Mouse (Mus musculus) embryonic facial prominence, embryonic 12.5 days (tissue): ENCODE data around the gene Lin7c. TPM values are rescaled to one million over a fixed set of nuclear protein-coding genes. Genes with fewer than 3 reads are reported as not detected.
"Not testable (repeated sequence)": the region's sequence is repeated elsewhere in the genome, so short reads cannot be mapped to it uniquely, and the experiment has no call there.

Source experiments
- ATAC-seq: fragments of 200-750 bp; cut with Nextera tagmentation; 2 replicates; pipeline ENCODE4 v1.8.0; 2017; ENCODE audit not compliant: insufficient number of reproducible peaks, insufficient read depth, low FRiP score, low TSS enrichment
- H3K27ac ChIP-seq: fragments of 300-500 bp; sonication (generic); 2 replicates; pipeline ENCODE4 v1.5.1; 2016; ENCODE audit warnings: mild to moderate bottlenecking
- H3K27me3 ChIP-seq: fragments of 300-500 bp; sonication (generic); 2 replicates; pipeline ENCODE4 v1.6.1; 2016; ENCODE audit warnings: mild to moderate bottlenecking, moderate library complexity
- H3K36me3 ChIP-seq: fragments of 300-500 bp; sonication (generic); 2 replicates; pipeline ENCODE4 v1.6.1; 2016; ENCODE audit warnings: mild to moderate bottlenecking
- H3K4me1 ChIP-seq: fragments of 300-500 bp; sonication (generic); 2 replicates; pipeline ENCODE4 v1.6.1; 2016
- H3K4me2 ChIP-seq: fragments of 300-500 bp; sonication (generic); replicated peaks from 2 replicates; pipeline ENCODE4 v1.6.1; 2016; ENCODE audit warnings: mild to moderate bottlenecking, moderate library complexity
- H3K4me3 ChIP-seq: fragments of 300-500 bp; sonication (generic); 2 replicates; pipeline ENCODE4 v1.5.1; 2016; ENCODE audit warnings: mild to moderate bottlenecking
- H3K9ac ChIP-seq: fragments of 300-500 bp; sonication (generic); 2 replicates; pipeline ENCODE4 v1.6.1; 2016; ENCODE audit warnings: mild to moderate bottlenecking, moderate library complexity
- H3K9me3 ChIP-seq: fragments of 300-500 bp; sonication (generic); 2 replicates; pipeline ENCODE4 v1.6.1; 2016; ENCODE audit warnings: mild to moderate bottlenecking, moderate library complexity
- WGBS: fragments of 180-500 bp; shearing (Covaris S2); methylation state at CpG from one replicate; pipeline ENCODE4 v1.1.7; 2016; 5-methylcytosine and 5-hydroxymethylcytosine counted together
- polyA plus RNA-seq: library from polyadenylated mRNA; unstranded; fragments of >200 nt; fragmentation: Nextera tagmentation; extraction: Ambion mirVana; gene quantifications from 2 replicates; pipeline ENCODE4 v1.2.1, GENCODE M21; 2016

Lin7c gene
- polyA plus RNA-seq = 68.0 and 70.2 TPM in 2 replicates

DNA sequence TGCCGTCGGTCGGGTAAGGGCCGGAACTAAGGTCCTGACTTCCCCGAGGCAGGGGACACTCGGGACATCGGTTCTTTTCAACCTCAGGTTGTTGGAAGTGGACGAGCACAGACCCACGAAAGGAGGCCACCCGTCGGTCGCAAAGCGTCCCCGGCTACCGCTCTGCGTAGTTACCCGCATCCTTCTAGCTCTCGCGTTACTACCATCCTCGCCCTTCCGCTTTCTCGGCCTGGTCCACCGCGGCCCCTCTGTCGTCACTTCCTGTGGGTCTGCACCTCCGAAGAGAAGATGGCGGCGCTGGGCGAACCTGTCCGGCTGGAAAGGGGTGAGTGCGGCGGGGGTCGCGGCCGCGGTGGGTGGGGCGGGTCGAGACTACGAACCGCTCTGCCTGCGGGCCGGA is at the start of gene Lin7c:
Gene Lin7c (plus strand): TSS at position 257 of the 400 bp plus-strand sequence.
- Histone ChIP-seq H3K27ac (peak within 1 kb of the TSS; percentile 91), H3K9ac (peak within 1 kb of the TSS; percentile 94), H3K4me1 (peaks cover 14% of the 10 kb centered on the region), H3K4me2 (peak within 1 kb of the TSS; percentile 72), H3K36me3 (peaks cover 15% of the 10 kb centered on the region), H3K4me3 (peak within 1 kb of the TSS; percentile 94), H3K9me3 (no peaks in the 10 kb centered on the region), H3K27me3 (no peaks in the 10 kb centered on the region)
- peak; percentile 99 for ATAC-seq
- under 1% methylated on average over 42 of the region's 42 CpGs for WGBS

DNA sequence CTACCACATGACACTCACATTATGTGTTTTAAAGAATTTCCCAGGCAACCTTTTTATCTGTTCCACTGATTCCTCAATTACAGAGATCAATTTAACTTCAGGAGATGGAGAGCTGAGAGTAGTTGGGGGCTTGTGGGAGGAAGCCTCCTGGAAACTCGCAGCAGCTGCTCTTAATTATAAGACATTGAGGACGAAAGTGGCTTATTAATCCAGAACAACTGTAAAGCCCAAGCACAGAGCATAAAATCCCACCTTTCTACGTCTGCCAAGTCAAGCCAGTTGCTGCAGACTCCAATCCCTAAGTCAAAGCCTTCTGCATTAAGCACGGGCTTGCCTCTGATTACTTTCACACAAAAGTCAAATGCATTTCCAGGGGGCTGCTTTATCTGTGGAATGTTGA is 44.3 kb upstream of the Lin7c start:
- H3K4me3 ChIP-seq = no peak overlapping the region
- ATAC-seq = no peak
- H3K27me3 ChIP-seq = no peaks in the 10 kb centered on the region
- no peak overlapping the region for H3K4me2 ChIP-seq
- H3K4me1 ChIP-seq = peaks cover 13% of the 10 kb centered on the region
- no peaks in the 10 kb centered on the region for H3K9me3 ChIP-seq
- no peaks in the 10 kb centered on the region for H3K36me3 ChIP-seq
- no peak overlapping the region for H3K9ac ChIP-seq
- 22% methylated on average over 4 of the region's 4 CpGs for WGBS
- H3K27ac ChIP-seq = no peak overlapping the region

DNA sequence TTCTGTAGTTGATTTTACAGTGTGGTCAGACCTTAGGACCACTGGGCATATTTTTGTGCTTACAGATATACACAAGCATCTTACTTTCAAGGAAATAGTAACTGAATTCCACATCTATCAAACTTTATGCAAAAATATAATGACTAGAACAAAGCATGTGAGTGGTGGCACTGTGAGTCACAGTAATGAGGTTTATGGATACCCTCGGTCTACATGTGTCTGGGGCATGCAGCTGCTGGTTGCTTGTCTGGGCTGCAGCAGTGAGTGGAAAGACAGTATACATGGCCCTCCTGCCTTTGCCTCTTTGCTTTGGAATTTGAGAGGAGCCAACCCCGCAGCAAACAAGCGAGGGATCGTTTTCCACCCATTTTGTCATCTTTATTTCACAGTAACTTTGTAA is 42.3 kb upstream of the Lin7c start:
- 29% methylated on average over 4 of the region's 4 CpGs for WGBS
- Histone ChIP-seq H3K4me2 (no peak overlapping the region), H3K4me3 (no peak overlapping the region), H3K9ac (no peak overlapping the region), H3K27ac (0 out of 2 replicates have a peak overlapping the region, but pooled peaks have one; percentile 41), H3K4me1 (peaks cover 13% of the 10 kb centered on the region), H3K9me3 (no peaks in the 10 kb centered on the region), H3K36me3 (no peaks in the 10 kb centered on the region), H3K27me3 (no peaks in the 10 kb centered on the region)
- no peak for ATAC-seq

DNA sequence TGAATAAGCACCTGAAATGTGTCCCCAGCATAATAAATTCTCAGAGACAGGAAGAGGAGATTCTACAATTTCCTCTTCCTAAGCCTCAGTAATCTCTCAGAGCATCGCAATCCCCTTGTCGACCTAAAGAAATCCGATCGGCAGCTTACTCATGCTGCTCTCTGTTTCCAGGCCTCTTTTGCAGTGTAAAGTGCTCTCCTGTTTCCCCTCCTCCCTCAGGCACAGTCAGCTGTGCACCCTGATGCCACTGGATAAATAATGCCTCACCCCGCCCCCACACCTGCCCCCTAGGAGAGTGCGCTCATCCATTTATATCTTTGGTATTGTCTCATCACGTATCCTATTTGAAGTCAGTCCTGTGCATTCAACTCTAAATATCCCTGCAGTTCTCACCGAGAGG is 41.9 kb upstream of the Lin7c start:
- Histone ChIP-seq H3K4me2 (no peak overlapping the region), H3K27ac (0 out of 2 replicates have a peak overlapping the region, but pooled peaks have one; percentile 41), H3K9ac (no peak overlapping the region), H3K4me3 (no peak overlapping the region), H3K4me1 (peaks cover 13% of the 10 kb centered on the region), H3K27me3 (no peaks in the 10 kb centered on the region), H3K9me3 (no peaks in the 10 kb centered on the region), H3K36me3 (no peaks in the 10 kb centered on the region)
- WGBS = 19% methylated on average over 8 of the region's 8 CpGs
- peak; percentile 75; the same call in 1 of the 2 replicates for ATAC-seq

DNA sequence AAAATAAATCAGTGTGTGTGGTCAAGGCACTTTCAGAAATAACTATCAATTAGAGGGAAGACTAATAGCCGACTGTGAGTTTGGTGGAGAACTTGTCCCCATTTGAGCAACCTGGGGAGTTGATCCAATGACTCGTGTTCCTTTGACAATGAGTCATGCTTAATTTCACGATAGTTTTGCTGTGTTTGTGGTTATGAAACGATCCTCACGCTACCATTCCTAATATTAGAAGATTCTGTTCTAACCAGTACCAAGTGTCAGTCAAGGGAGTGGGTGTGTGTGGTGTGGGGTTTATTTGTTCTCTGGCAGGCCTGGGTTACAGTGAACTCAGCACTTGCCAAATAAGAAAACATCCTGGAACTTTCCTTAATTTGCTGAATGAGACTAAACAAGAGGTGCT is 35.1 kb upstream of the Lin7c start:
- no peak overlapping the region for H3K4me3 ChIP-seq
- no peaks in the 10 kb centered on the region for H3K27me3 ChIP-seq
- ATAC-seq = no peak
- no peak overlapping the region for H3K27ac ChIP-seq
- H3K4me2 ChIP-seq = no peak overlapping the region
- H3K4me1 ChIP-seq = no peaks in the 10 kb centered on the region
- H3K36me3 ChIP-seq = no peaks in the 10 kb centered on the region
- H3K9ac ChIP-seq = no peak overlapping the region
- H3K9me3 ChIP-seq = no peaks in the 10 kb centered on the region
- 71% methylated on average over 5 of the region's 5 CpGs for WGBS

DNA sequence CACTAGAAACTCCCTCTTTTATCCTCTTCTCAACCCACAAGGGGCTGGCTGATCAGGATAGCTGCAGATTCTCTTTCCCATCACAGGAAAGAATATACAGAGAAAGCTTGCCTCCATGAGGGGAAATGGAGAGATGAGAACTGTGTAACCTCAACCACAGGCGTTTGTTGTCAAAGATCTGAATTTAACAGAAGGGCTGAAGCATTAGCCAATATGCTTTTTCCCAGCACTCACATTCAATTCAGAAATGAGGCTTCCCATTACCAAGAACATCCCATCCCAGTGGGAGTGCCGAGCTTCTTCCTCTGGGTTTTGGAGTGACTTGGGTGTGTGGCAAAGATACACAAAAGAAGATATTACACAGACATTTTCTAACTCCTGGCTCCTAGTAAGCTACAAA is 31.0 kb upstream of the Lin7c start:
- Histone ChIP-seq H3K4me3 (no peak overlapping the region), H3K4me2 (no peak overlapping the region), H3K9me3 (no peaks in the 10 kb centered on the region), H3K9ac (no peak overlapping the region), H3K36me3 (no peaks in the 10 kb centered on the region), H3K27me3 (no peaks in the 10 kb centered on the region), H3K4me1 (no peaks in the 10 kb centered on the region), H3K27ac (no peak overlapping the region)
- 62% methylated on average over 2 of the region's 2 CpGs for WGBS
- no peak for ATAC-seq

DNA sequence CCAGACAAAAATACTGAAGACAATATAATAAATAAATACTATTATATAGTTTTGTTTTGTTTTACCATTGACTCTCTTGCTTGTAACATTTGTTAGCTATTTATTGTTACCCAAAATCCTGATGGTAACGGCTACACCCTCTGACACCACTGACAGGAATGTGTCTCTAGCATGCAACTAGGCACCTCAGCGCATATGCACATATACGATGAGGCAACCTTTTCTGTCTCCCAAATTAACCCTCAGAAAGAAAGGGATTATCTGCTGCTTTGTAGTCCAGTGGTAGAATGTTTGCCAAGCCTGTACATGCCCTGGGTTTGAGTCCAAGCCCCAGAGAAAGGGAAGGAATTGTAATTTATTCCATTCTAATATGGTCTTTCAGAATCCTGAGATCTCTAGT is 29.8 kb upstream of the Lin7c start:
- WGBS = 86% methylated on average over 3 of the region's 3 CpGs
- no peak overlapping the region for H3K9ac ChIP-seq
- no peaks in the 10 kb centered on the region for H3K36me3 ChIP-seq
- H3K27ac ChIP-seq = no peak overlapping the region
- H3K27me3 ChIP-seq = no peaks in the 10 kb centered on the region
- H3K4me2 ChIP-seq = no peak overlapping the region
- no peaks in the 10 kb centered on the region for H3K9me3 ChIP-seq
- H3K4me3 ChIP-seq = no peak overlapping the region
- ATAC-seq = no peak
- H3K4me1 ChIP-seq = no peaks in the 10 kb centered on the region

DNA sequence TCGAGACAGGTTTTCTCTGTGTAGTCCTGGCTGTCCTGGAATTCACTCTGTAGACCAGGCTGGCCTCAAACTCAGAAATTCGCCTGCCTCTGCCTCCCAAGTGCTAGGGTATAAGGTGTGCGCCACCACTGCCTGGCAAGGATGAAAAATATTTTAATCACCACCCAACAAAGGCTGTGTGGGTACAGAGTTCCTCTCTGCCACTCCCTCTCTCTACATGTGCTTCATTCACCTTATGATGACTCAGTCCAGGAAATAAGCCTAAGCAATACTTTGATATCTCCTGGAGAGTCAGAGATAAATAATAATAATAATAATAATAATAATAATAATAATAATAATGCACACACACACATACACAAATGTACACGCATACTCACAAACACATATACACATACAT is 11.2 kb upstream of the Lin7c start:
- not testable (repeated sequence) for H3K4me3 ChIP-seq, H3K36me3 ChIP-seq, ATAC-seq, H3K27me3 ChIP-seq, H3K4me2 ChIP-seq, H3K9me3 ChIP-seq, H3K27ac ChIP-seq, H3K9ac ChIP-seq, H3K4me1 ChIP-seq
- 82% methylated on average over 4 of the region's 4 CpGs for WGBS

DNA sequence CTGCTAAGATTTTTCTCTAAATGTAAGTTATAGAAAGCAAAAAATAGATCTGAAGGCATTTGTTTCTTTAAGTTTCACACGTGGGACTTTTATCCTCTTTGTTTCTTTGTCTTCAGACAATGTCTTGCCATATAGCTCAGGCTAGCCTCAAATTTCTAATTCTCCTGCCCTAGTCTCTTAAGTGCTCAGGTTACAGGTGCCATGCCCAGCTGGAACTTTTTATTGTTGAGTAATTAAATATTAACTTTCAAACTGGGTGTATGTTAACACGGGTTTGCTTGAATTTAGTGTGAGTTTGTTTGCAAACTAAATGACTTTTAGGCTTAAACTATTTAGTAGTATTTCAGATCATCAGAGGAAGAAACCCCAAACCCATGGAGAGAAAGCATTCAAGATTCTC is 9.5 kb upstream of the Lin7c start:
- no peaks in the 10 kb centered on the region for H3K9me3 ChIP-seq
- no peak overlapping the region for H3K27ac ChIP-seq
- ATAC-seq = no peak
- no peaks in the 10 kb centered on the region for H3K27me3 ChIP-seq
- H3K36me3 ChIP-seq = no peaks in the 10 kb centered on the region
- H3K9ac ChIP-seq = no peak overlapping the region
- H3K4me3 ChIP-seq = no peak overlapping the region
- 55% methylated on average over 2 of the region's 2 CpGs for WGBS
- no peaks in the 10 kb centered on the region for H3K4me1 ChIP-seq
- no peak overlapping the region for H3K4me2 ChIP-seq

DNA sequence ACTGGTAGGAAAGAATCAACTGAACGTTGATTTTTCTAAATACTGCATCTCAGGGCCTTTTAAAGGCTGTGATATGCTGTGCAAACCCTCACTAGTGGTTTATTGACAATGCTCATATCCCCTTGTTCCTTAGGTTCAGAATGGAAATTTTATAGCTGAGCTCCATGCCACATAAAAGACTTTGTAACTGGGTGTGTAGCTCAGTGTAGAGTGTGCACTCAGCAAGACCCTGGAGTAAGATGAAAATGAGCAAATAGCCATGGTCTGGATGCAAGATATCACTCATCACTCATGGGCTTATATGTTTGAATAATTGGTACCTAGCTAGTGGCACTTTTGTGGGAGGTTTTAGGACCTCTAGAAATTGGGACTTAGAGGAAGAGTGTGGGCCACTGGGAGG is 9.0 kb upstream of the Lin7c start:
- no peaks in the 10 kb centered on the region for H3K4me1 ChIP-seq
- no peaks in the 10 kb centered on the region for H3K36me3 ChIP-seq
- H3K27ac ChIP-seq = no peak overlapping the region
- no peak overlapping the region for H3K4me3 ChIP-seq
- H3K27me3 ChIP-seq = no peaks in the 10 kb centered on the region
- H3K9me3 ChIP-seq = no peaks in the 10 kb centered on the region
- no peak overlapping the region for H3K9ac ChIP-seq
- ATAC-seq = no peak
- H3K4me2 ChIP-seq = no peak overlapping the region
- WGBS = 63% methylated on average over 1 of the region's 1 CpGs

DNA sequence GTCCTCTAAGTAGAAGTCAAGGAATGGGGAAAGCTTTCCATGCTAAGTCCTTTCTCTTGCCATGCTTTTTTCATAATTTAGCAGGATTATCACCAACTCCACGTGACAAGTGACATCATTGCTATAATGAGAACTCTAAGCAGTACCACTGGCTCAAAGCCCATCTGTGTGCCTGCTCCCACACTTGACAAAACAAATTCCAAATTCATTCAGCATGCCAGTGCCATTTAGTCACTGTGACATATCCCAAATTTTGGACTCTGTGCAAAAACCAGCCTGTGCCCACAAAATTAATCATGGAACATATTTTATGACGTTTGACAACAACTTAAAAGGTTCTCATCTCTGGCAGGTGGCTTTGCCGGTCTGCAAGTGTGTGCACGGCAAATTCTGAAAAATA is 6.5 kb upstream of the Lin7c start:
- no peak overlapping the region for H3K4me3 ChIP-seq
- no peaks in the 10 kb centered on the region for H3K27me3 ChIP-seq
- H3K27ac ChIP-seq = no peak overlapping the region
- no peak overlapping the region for H3K4me2 ChIP-seq
- H3K9ac ChIP-seq = no peak overlapping the region
- H3K4me1 ChIP-seq = no peaks in the 10 kb centered on the region
- no peak for ATAC-seq
- 77% methylated on average over 4 of the region's 4 CpGs for WGBS
- no peaks in the 10 kb centered on the region for H3K9me3 ChIP-seq
- H3K36me3 ChIP-seq = no peaks in the 10 kb centered on the region

DNA sequence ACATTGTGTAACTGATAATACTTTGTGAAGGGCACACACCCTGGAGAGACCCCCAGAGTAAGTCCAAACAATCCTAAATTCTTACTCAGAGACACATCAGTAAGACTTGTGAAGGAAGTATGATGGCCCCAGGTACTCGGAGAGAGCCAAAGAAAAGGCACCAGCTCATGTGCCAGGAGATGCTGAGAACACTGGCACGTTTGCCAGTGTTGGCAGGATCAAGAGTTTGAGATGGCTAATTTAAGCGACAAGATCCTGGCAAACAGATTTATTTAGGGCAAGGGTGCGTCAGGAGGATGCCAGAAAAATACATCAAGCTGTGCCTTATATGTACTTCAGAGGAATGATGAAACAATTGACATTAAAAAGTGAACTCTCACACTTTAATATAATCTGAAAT is 6.1 kb upstream of the Lin7c start:
- no peak overlapping the region for H3K9ac ChIP-seq
- no peak for ATAC-seq
- H3K36me3 ChIP-seq = no peaks in the 10 kb centered on the region
- H3K27me3 ChIP-seq = no peaks in the 10 kb centered on the region
- 65% methylated on average over 4 of the region's 4 CpGs for WGBS
- no peaks in the 10 kb centered on the region for H3K9me3 ChIP-seq
- H3K27ac ChIP-seq = no peak overlapping the region
- H3K4me3 ChIP-seq = no peak overlapping the region
- H3K4me2 ChIP-seq = no peak overlapping the region
- H3K4me1 ChIP-seq = no peaks in the 10 kb centered on the region

DNA sequence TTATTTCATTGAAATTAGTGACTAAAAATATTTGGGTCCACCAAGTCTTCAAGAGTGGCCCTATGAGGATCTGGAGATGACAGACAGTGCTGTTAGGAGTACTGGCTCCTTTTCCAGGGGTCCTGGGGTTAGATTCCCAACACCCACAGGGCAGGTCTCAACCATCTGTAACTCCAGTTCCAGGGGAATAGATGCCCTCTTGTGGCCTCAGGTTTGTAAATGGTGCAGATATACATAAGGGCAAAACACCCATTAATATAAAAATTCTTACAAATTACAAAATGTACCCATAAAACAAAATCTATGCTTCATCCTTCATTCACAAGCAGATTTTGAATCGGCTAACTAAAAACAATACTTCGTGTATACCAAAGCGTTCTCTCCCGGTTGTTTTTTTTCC is 585 bp upstream of the Lin7c start:
- Histone ChIP-seq H3K27ac (no peak overlapping the region), H3K36me3 (peaks cover 10% of the 10 kb centered on the region), H3K9me3 (no peaks in the 10 kb centered on the region), H3K4me1 (peaks cover 14% of the 10 kb centered on the region), H3K4me3 (peak overlapping the region; percentile 94), H3K27me3 (no peaks in the 10 kb centered on the region), H3K4me2 (peak overlapping the region; percentile 30), H3K9ac (peak overlapping the region; percentile 94; the same call in 1 of the 2 replicates)
- ATAC-seq = no peak
- 34% methylated on average over 4 of the region's 4 CpGs for WGBS
